Mouse (Mus musculus): ENCODE measurements around the gene Cdhr2.

GRCm38 (mm10) chr13:54716916-54717315 is 15.7 kb downstream of the Cdhr2 start:
- TF ChIP-seq POLR2A (IDR thresholded peaks at IDR 0.05; ENCODE audit: extremely low read depth, insufficient read depth, low read length) (no peak), CTCF (IDR thresholded peaks at IDR 0.05; ENCODE audit: extremely low read depth, insufficient read depth, low read length) (peak; percentile 59)

Data from cortical plate, adult 2 months (tissue).